Mouse (Mus musculus): ENCODE measurements around the gene Pou4f1. TPM values are rescaled to one million over a fixed set of nuclear protein-coding genes. Genes with fewer than 3 reads are reported as not detected.

Pou4f1 gene
- polyA plus RNA-seq, 1 experiment = 0.09 TPM

GRCm38 (mm10) chr14:104456976-104457375 is 10.8 kb downstream of the Pou4f1 start:
- DNase-seq (ENCODE audit: low read depth) = no peak

GRCm38 (mm10) chr14:104453824-104454223 is 14.0 kb downstream of the Pou4f1 start:
- no peak for DNase-seq (ENCODE audit: low read depth)

- DNase-seq (ENCODE audit: low read depth) = no peak
These were observed 33.5 kb downstream of the Pou4f1 start for GRCm38 (mm10) chr14:104434293-104434692.

- DNase-seq (ENCODE audit: low read depth) = no peak
These were observed 37.0 kb downstream of the Pou4f1 start for GRCm38 (mm10) chr14:104430819-104431218.

- DNase-seq (ENCODE audit: low read depth) = no peak
These were observed 43.9 kb downstream of the Pou4f1 start for GRCm38 (mm10) chr14:104423688-104424470.

Other genes with a start within 250 kb of the Pou4f1 start
- gene Rnf219, start 54.6 kb upstream of the Pou4f1 start, polyA plus RNA-seq (2012; rRNA removed) = 2.0 and 2.1 TPM in 2 replicates